Mouse (Mus musculus) G1E (cell line): ENCODE measurements around the gene Cap2.

Experiments
- CTCF ChIP-seq: IDR thresholded peaks from 2 replicates; pipeline ENCODE4 v1.5.1; 2012; ENCODE audit warnings: low read depth, low read length, inconsistent platforms, mixed read lengths
- POLR2AphosphoS5 ChIP-seq: IDR thresholded peaks from 2 replicates; pipeline ENCODE4 v1.6.1; 2012; ENCODE audit warnings: low read depth, low read length, inconsistent platforms; ENCODE audit not compliant: insufficient replicate concordance
- TAL1 ChIP-seq: conservative IDR thresholded peaks from 2 replicates; pipeline ENCODE4 v1.6.1; 2012; ENCODE audit warnings: low read depth, low read length, inconsistent platforms, mixed read lengths

DNA sequence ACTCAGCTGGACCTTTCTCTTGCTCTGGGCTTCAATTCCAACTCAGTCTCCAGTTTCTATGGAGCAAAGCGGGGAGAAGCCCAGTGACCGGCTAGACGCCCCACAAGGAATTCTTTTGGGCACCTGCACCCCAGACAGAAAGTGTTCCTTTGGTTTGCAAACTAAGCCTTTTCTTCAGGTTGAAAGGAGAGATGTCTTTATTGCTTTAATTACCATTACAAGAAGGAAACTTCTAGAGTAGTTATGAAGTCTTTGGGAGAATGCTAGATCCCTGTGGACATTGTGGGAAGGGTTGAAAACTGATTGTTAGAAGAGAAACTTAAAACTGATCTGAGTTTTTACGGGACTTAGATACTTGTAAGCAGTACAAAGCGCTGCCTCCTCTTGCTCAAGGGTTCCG lies 143.8 kb downstream of the Cap2 start:
- no peak for TF ChIP-seq TAL1
- TF ChIP-seq POLR2AphosphoS5, result no peak
- TF ChIP-seq CTCF, result no peak
